Mouse (Mus musculus): ENCODE results near the gene Cdv3. TPM values are rescaled to one million over a fixed set of nuclear protein-coding genes. Genes with fewer than 3 reads are reported as not detected.
A peak's percentile ranks its signal among the peaks of the same experiment; 100 is the strongest.

The Cdv3 gene
- 103 and 108 TPM in 2 replicates for polyA plus RNA-seq (2015; fragmentation: Nextera tagmentation; extraction: Ambion mirVana)

GRCm38 (mm10) chr9:103365290-103366247 lies at the start of gene Cdv3:
TSS of gene Cdv3 (minus strand) at chr9:103365840.
- peaks cover 16% of the 10 kb centered on the region for H3K4me1 ChIP-seq
- peak; percentile 99 for ATAC-seq (ENCODE audit: borderline replicate concordance, extremely low read depth, low FRiP score, low TSS enrichment)
- peak within 1 kb of the TSS; percentile 96 for H3K4me3 ChIP-seq
- H3K27ac ChIP-seq = peak within 1 kb of the TSS; percentile 98
- H3K9ac ChIP-seq = peak within 1 kb of the TSS; percentile 98
- WGBS = 2% methylated on average over 89 of the region's 95 CpGs
- peaks cover 9% of the 10 kb centered on the region; the same call in 1 of the 2 replicates for H3K36me3 ChIP-seq
- H3K27me3 ChIP-seq = no peaks in the 10 kb centered on the region
- no peaks in the 10 kb centered on the region for H3K9me3 ChIP-seq
- H3K4me2 ChIP-seq = peak within 1 kb of the TSS; percentile 70

DNA sequence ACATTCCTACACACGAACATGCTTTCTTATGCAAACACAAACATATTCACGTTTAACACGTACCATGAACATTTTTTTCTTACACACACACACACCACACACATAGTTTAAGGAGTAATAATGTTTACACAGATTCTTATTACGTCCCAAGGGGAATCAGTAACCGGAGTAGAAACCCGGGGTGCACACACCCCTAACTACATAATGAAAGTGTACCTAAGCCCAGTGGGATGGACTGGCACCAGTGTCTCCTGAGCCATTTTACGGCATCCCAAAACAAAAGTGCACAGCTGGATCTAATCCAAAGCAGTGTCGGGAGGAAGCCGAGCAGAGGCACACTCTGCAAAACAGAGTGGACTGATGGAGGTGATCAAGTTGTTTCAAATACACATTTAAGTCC lies 47.8 kb upstream of the Cdv3 start:
- Histone ChIP-seq H3K4me3 (no peak overlapping the region), H3K4me1 (peaks cover 28% of the 10 kb centered on the region), H3K4me2 (no peak overlapping the region), H3K27ac (0 out of 2 replicates have a peak overlapping the region, but pooled peaks have one; percentile 21), H3K9me3 (no peaks in the 10 kb centered on the region), H3K27me3 (no peaks in the 10 kb centered on the region), H3K36me3 (no peaks in the 10 kb centered on the region), H3K9ac (no peak overlapping the region)
- WGBS = 25% methylated on average over 9 of the region's 9 CpGs
- peak; percentile 40; the same call in 1 of the 2 replicates for ATAC-seq (ENCODE audit: borderline replicate concordance, extremely low read depth, low FRiP score, low TSS enrichment)

DNA sequence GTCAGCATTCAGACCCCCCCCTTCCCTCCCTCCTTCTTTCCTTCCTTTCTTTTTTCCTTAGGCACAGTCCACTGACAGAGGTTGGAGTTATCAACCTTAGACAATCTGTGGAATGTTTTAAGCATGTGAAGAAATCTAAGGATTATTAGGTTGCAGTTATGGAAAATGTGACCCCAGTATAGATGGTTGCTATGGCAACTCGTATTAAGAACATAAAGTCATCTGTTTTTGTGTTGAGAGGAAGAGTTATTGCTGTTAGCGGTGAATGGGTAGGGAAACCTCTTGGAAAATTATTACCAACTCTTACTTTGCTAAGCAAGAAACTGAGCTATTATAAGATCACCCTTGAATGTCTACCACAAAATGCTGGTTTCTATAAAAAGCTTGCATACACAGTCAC lies 43.5 kb upstream of the Cdv3 start:
- no peaks in the 10 kb centered on the region for H3K9me3 ChIP-seq
- no peak overlapping the region for H3K4me3 ChIP-seq
- 71% methylated on average over 2 of the region's 2 CpGs for WGBS
- no peaks in the 10 kb centered on the region for H3K27me3 ChIP-seq
- no peak overlapping the region for H3K9ac ChIP-seq
- H3K27ac ChIP-seq = no peak overlapping the region
- H3K4me2 ChIP-seq = no peak overlapping the region
- no peaks in the 10 kb centered on the region for H3K36me3 ChIP-seq
- ATAC-seq (ENCODE audit: borderline replicate concordance, extremely low read depth, low FRiP score, low TSS enrichment) = no peak
- H3K4me1 ChIP-seq = peaks cover 20% of the 10 kb centered on the region

DNA sequence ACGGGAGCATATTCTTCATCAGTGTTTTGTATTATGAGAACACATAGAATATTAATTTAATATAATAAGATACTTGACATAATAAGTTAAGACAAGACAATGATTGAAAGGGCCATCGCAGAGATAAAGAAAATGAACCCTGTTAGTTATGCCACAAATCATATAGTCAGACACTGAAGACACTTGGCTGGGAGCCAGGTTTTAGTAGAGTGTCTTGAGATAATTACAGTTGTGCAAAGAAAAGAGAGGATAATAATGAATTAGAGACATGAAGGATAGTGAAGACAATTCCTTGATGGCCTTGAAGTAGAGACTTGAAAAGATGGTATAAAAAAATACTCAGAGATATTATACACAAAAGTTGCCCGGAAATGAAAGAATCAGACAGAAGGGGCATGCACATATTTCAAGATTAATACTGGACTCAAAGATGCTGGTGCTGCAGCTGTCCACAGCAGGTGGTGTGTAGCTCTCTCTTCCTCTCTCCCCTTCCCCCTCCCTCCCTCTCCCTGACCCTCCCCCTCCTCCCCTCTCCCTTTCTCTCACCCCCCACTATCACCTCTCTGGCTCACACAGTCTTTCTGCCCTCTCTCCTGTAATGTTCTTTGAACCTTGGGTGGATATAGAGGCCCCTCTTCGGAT lies 42.6 kb upstream of the Cdv3 start:
- Histone ChIP-seq H3K27ac (no peak overlapping the region), H3K9me3 (no peaks in the 10 kb centered on the region)
- 40% methylated on average over 4 of the region's 4 CpGs for WGBS

DNA sequence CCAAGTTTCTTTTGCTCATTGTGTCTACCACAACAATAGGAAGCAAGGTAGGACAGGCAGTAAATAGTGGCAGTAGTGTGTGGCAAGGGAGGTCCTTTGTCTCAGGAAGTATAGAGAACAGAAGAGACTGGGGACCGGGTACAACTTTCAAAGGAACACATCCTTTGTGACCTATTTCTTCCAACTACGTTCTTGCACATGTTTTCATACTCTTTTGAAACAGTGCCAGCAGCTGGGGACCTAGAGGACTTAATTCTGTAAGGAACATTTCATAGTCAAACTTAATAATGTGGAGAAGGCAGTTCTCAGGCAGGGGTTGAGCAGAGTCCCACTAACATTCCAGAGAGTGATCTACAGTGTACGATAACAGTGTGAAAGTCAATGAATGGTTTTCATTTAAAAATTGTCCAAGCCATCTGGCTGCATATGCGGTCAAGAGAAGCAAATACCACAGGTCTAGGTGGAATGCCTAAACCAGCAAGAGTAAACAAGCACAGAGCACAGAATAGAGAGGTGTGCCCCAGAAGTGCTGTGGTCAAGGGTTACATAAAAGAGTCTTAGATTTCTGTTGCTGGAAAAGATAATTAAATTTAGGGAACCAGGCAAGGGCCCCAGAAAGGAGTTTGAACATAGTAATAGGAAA lies 37.8 kb upstream of the Cdv3 start:
- H3K4me1 ChIP-seq = no peaks in the 10 kb centered on the region
- no peaks in the 10 kb centered on the region for H3K36me3 ChIP-seq
- H3K9ac ChIP-seq = no peak overlapping the region
- no peaks in the 10 kb centered on the region for H3K9me3 ChIP-seq
- no peak overlapping the region for H3K4me3 ChIP-seq
- H3K27ac ChIP-seq = peak overlapping the region; percentile 62
- no peak overlapping the region for H3K4me2 ChIP-seq
- ATAC-seq (ENCODE audit: borderline replicate concordance, extremely low read depth, low FRiP score, low TSS enrichment) = no peak
- WGBS = 22% methylated on average over 4 of the region's 4 CpGs
- H3K27me3 ChIP-seq = no peaks in the 10 kb centered on the region

More for the DNA sequence above, 42.6 kb upstream of the Cdv3 start:
- Histone ChIP-seq H3K4me1 (peaks cover 14% of the 10 kb centered on the region), H3K36me3 (no peaks in the 10 kb centered on the region), H3K4me3 (no peak overlapping the region), H3K4me2 (no peak overlapping the region), H3K9ac (no peak overlapping the region), H3K27me3 (no peaks in the 10 kb centered on the region)
- no peak for ATAC-seq (ENCODE audit: borderline replicate concordance, extremely low read depth, low FRiP score, low TSS enrichment)

GRCm38 (mm10) chr9:103398509-103399157 lies 33.0 kb upstream of the Cdv3 start:
- Histone ChIP-seq H3K4me1 (no peaks in the 10 kb centered on the region), H3K27ac (no peak overlapping the region), H3K4me3 (no peak overlapping the region), H3K4me2 (no peak overlapping the region), H3K9ac (no peak overlapping the region), H3K36me3 (no peaks in the 10 kb centered on the region), H3K27me3 (no peaks in the 10 kb centered on the region), H3K9me3 (no peaks in the 10 kb centered on the region)
- WGBS = 42% methylated on average over 21 of the region's 21 CpGs
- no peak for ATAC-seq (ENCODE audit: borderline replicate concordance, extremely low read depth, low FRiP score, low TSS enrichment)

- no peak overlapping the region for H3K27ac ChIP-seq
- WGBS = 85% methylated on average over 11 of the region's 11 CpGs
- no peak overlapping the region for H3K4me3 ChIP-seq
- no peak overlapping the region for H3K4me2 ChIP-seq
- H3K9ac ChIP-seq = no peak overlapping the region
- H3K27me3 ChIP-seq = no peaks in the 10 kb centered on the region
- no peaks in the 10 kb centered on the region for H3K9me3 ChIP-seq
- H3K4me1 ChIP-seq = peaks cover 6% of the 10 kb centered on the region
- no peak for ATAC-seq (ENCODE audit: borderline replicate concordance, extremely low read depth, low FRiP score, low TSS enrichment)
- H3K36me3 ChIP-seq = no peaks in the 10 kb centered on the region
Measured at GRCm38 (mm10) chr9:103393256-103393655, 27.6 kb upstream of the Cdv3 start.

- Histone ChIP-seq H3K27ac (no peak overlapping the region), H3K4me2 (no peak overlapping the region), H3K9me3 (no peaks in the 10 kb centered on the region), H3K27me3 (no peaks in the 10 kb centered on the region), H3K36me3 (no peaks in the 10 kb centered on the region), H3K4me3 (no peak overlapping the region), H3K4me1 (peaks cover 15% of the 10 kb centered on the region), H3K9ac (no peak overlapping the region)
- no peak for ATAC-seq (ENCODE audit: borderline replicate concordance, extremely low read depth, low FRiP score, low TSS enrichment)
- 60% methylated on average over 6 of the region's 6 CpGs for WGBS
Measured at GRCm38 (mm10) chr9:103391796-103392372, 26.2 kb upstream of the Cdv3 start.

GRCm38 (mm10) chr9:103389261-103389660 lies 23.6 kb upstream of the Cdv3 start:
- Histone ChIP-seq H3K27me3 (no peaks in the 10 kb centered on the region), H3K9me3 (no peaks in the 10 kb centered on the region), H3K4me1 (peaks cover 20% of the 10 kb centered on the region), H3K36me3 (no peaks in the 10 kb centered on the region), H3K4me3 (no peak overlapping the region), H3K4me2 (no peak overlapping the region), H3K27ac (no peak overlapping the region), H3K9ac (no peak overlapping the region)
- no peak for ATAC-seq (ENCODE audit: borderline replicate concordance, extremely low read depth, low FRiP score, low TSS enrichment)
- 64% methylated on average over 6 of the region's 6 CpGs for WGBS

DNA sequence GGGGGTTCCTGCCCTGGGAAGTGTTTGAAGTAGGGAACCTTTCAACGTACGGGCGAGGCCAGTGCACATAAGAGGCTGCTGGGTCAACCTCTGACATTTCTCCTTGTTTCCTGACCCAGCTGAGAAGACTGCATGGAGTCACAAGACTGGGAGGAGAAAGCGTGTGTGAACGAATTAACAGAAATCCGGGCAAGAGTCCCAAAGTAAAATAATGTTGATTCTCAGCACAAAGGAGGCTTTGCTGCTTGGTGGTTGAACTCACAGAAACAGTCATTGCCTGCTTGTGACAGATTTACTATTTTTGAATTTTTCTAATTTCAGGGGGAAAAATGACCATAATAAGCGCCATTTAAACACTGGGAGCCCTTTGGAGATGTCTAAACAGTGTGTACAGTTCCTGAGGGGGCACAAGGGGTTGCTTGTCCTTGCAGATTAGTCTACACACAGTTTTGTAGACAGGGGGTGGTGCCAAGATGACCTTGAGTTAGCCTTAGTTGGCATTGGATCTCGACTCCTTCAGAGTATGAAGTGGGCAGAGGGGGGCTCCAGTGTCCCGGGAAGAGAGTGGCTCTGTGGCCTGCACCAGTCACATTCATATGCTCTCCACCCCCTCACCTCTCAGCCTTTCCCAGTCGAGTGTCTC lies 21.5 kb upstream of the Cdv3 start:
- peaks cover 24% of the 10 kb centered on the region for H3K4me1 ChIP-seq
- H3K27ac ChIP-seq = no peak overlapping the region
- no peak overlapping the region for H3K4me3 ChIP-seq
- 21% methylated on average over 10 of the region's 10 CpGs for WGBS
- H3K4me2 ChIP-seq = no peak overlapping the region
- ATAC-seq (ENCODE audit: borderline replicate concordance, extremely low read depth, low FRiP score, low TSS enrichment) = peak; percentile 31; the same call in 1 of the 2 replicates
- H3K36me3 ChIP-seq = no peaks in the 10 kb centered on the region
- H3K27me3 ChIP-seq = no peaks in the 10 kb centered on the region
- H3K9me3 ChIP-seq = no peaks in the 10 kb centered on the region
- H3K9ac ChIP-seq = no peak overlapping the region

DNA sequence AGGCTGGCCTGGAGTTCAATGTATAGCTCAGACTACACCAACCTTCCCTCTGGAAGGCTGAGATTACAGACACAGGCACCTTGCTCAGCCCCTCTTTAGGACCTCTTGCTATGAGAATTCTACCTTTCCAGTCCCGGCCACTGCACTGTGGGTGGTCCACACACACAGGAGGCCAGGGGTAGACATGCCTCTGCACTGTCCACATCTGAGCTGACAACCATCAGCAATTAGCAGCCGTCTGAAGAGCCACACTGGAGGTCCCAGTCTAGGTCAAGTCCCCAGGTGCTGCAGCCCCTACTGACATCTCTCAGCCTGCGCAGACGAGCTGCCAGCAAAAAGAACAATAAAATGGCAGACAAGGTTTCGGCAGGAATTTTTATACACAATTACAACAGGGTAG lies 20.9 kb upstream of the Cdv3 start:
- no peak overlapping the region for H3K4me3 ChIP-seq
- no peak overlapping the region for H3K4me2 ChIP-seq
- H3K27ac ChIP-seq = no peak overlapping the region
- ATAC-seq (ENCODE audit: borderline replicate concordance, extremely low read depth, low FRiP score, low TSS enrichment) = no peak
- no peak overlapping the region for H3K9ac ChIP-seq
- H3K27me3 ChIP-seq = no peaks in the 10 kb centered on the region
- WGBS = 28% methylated on average over 5 of the region's 5 CpGs
- H3K4me1 ChIP-seq = peaks cover 24% of the 10 kb centered on the region
- H3K36me3 ChIP-seq = no peaks in the 10 kb centered on the region
- no peaks in the 10 kb centered on the region for H3K9me3 ChIP-seq

Measured in lung, embryonic 15.5 days (tissue).